Mouse (Mus musculus): ENCODE data around the gene Meis1. TPM values are rescaled to one million over a fixed set of nuclear protein-coding genes. Genes with fewer than 3 reads are reported as not detected.

Gene Meis1
- total RNA-seq, 1 experiment = 6.2 TPM

DNA sequence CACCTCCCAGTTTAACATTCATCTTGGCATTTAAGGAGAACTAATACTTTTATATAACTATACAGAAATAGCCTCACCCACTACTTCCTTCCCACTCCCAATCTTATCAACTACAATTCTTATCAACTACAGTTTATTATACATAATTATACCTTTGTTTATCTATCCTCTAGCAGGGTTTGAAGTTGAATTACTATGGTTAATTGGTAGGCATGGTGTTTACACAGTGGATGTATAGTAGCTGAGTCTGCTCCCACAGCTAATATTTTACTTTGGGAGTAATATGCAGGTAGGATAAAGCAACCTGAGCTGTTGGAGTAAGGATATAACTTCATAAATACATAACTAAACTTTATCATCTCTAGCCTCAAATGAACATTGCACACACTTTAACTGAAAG lies 188.7 kb downstream of the Meis1 start:
- Histone ChIP-seq H3K27ac (ENCODE audit: insufficient read depth, low read depth, low read length, poor library complexity, severe bottlenecking) (no peak overlapping the region), H3K36me3 (ENCODE audit: control insufficient read depth, insufficient read depth, low read length, poor library complexity, severe bottlenecking) (no peaks in the 10 kb centered on the region), H3K4me1 (ENCODE audit: control insufficient read depth in 2 of 2, insufficient read depth in 2 of 2, low read length in 2 of 2, poor library complexity in 1 of 2) (no peaks in the 10 kb centered on the region), H3K9ac (ENCODE audit: insufficient read depth, low read depth, low read length, poor library complexity, severe bottlenecking) (no peak overlapping the region), H3K9me3 (ENCODE audit: control insufficient read depth, insufficient read depth, low read depth, low read length) (no peaks in the 10 kb centered on the region), H3K4me3 (ENCODE audit: insufficient read depth in 1 of 2, low read depth in 1 of 2, low read length in 2 of 2, poor library complexity in 1 of 2, severe bottlenecking in 1 of 2) (no peak overlapping the region)
- DNase-seq (ENCODE audit: low read depth, low spot score) = no peak
- TF ChIP-seq HCFC1 (IDR thresholded peaks at IDR 0.05; ENCODE audit: borderline replicate concordance, insufficient read depth, low read length) = no peak
- no peak for TF ChIP-seq MAFK (IDR thresholded peaks at IDR 0.05; ENCODE audit: insufficient read depth, low read depth, low read length)
- TF ChIP-seq ZNF384 (IDR thresholded peaks at IDR 0.05; ENCODE audit: low read depth, low read length) = no peak
- no peak for TF ChIP-seq ZC3H11A (IDR thresholded peaks at IDR 0.05; ENCODE audit: borderline replicate concordance, low read depth, low read length)
- no peak for TF ChIP-seq CHD2 (IDR thresholded peaks at IDR 0.05; ENCODE audit: low read depth, low read length)
- in situ Hi-C loops (cut with MboI; ENCODE audit: low sequenced_read_pairs in 2 of 2, unreplicated experiment in 2 of 2) = no loop called here

Measured in ES-E14 (cell line).